Mouse (Mus musculus) E14TG2a.4 (cell line): ENCODE data around the gene Galnt11.
"Not testable (repeated sequence)": the region's sequence is repeated elsewhere in the genome, so short reads cannot be mapped to it uniquely, and the experiment has no call there.

ENCODE experiments used
- H3K27me3 ChIP-seq: 2 replicates; pipeline ENCODE4 v1.6.1; 2014; ENCODE audit warnings: low read length, control low read depth; ENCODE audit not compliant: insufficient read depth
- H3K36me3 ChIP-seq: 2 replicates; pipeline ENCODE4 v1.6.1; 2014; ENCODE audit warnings: low read length, control low read depth; ENCODE audit not compliant: insufficient read depth
- H3K4me1 ChIP-seq: replicated peaks from 2 replicates; pipeline ENCODE4 v1.6.1; 2014; ENCODE audit warnings: low read depth, low read length, control low read depth
- H3K4me3 ChIP-seq: replicated peaks from 2 replicates; pipeline ENCODE4 v1.5.1; 2014; ENCODE audit warnings: mild to moderate bottlenecking, low read length
- H3K9me3 ChIP-seq: 2 replicates; pipeline ENCODE4 v1.6.1; 2014; ENCODE audit warnings: low read length, control low read depth
- CTCF ChIP-seq: conservative IDR thresholded peaks from 2 replicates; pipeline ENCODE4 v1.5.1; 2014; ENCODE audit warnings: low read length
- NANOG ChIP-seq: IDR thresholded peaks from 2 replicates; pipeline ENCODE4 v1.6.1; 2014; ENCODE audit warnings: borderline replicate concordance, low read length, mixed read lengths
- POU5F1 ChIP-seq: IDR thresholded peaks from 2 replicates; pipeline ENCODE4 v1.6.1; 2014; ENCODE audit warnings: low read length, borderline replicate concordance

The Galnt11 gene

DNA sequence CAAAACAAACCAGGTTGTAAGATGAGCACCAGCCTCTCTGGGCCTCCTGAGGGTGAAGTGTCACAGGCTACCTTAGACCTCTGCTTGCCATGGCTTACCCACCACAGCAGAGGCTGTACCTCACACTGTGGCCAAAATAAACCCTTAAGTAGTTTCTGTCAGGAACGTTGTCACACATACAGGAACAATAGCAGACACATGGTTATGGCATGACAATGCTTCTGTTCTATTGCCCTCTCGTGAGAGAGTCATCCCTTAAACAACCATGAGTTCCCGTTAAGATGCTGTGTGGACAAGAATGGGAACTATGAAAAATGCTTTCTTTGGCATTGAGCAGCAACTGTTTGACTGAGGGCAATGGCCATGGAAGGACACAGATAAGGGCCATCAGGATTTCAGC lies at the start of gene Galnt11:
TSS of gene Galnt11 (plus strand) at position 301 of the 400 bp plus-strand sequence.
- peak within 1 kb of the TSS; percentile 81 for H3K4me3 ChIP-seq
- H3K9me3 ChIP-seq = no peaks in the 10 kb centered on the region; the same call in 1 of the 2 replicates
- H3K27me3 ChIP-seq = peaks cover 35% of the 10 kb centered on the region
- TF ChIP-seq NANOG (no peak), POU5F1 (no peak), CTCF (no peak)
- no peaks in the 10 kb centered on the region for H3K36me3 ChIP-seq
- H3K4me1 ChIP-seq = no peaks in the 10 kb centered on the region; the same call in 1 of the 2 replicates

GRCm38 (mm10) chr5:25177937-25178336 lies 43.8 kb upstream of the Galnt11 start:
- H3K4me3 ChIP-seq, H3K4me1 ChIP-seq, H3K27me3 ChIP-seq, H3K9me3 ChIP-seq, H3K36me3 ChIP-seq: not testable (repeated sequence)

GRCm38 (mm10) chr5:25178543-25178942 lies 43.2 kb upstream of the Galnt11 start:
- not testable (repeated sequence) for H3K4me3 ChIP-seq, H3K9me3 ChIP-seq, H3K4me1 ChIP-seq, H3K36me3 ChIP-seq, H3K27me3 ChIP-seq

DNA sequence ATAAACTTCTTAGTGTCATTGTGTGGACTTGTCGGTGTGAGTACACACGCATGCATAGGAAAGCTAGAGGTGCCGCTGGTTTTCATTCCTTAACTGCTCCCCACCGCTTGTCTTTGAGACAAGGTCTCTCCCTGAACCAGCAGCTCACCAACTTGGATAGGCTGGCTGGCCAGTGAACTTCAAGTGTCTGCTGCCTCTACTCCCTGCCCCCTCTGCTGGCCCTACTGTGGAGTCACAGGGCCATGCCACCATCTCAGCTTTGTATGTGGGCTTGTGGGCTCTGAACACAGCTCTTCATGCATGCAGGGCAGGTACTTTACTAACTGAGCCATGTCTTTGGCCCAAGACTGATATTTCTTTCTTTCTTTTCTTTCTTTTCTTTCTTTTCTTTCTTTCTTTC lies 42.4 kb upstream of the Galnt11 start:
- no peak overlapping the region for H3K4me3 ChIP-seq
- TF ChIP-seq NANOG = no peak
- no peak for TF ChIP-seq POU5F1
- TF ChIP-seq CTCF = peak; percentile 13; the same call in 1 of the 2 replicates
- H3K9me3 ChIP-seq = no peaks in the 10 kb centered on the region
- H3K27me3 ChIP-seq = peaks cover 4% of the 10 kb centered on the region; the same call in 1 of the 2 replicates
- H3K4me1 ChIP-seq = peaks cover under 1% of the 10 kb centered on the region
- H3K36me3 ChIP-seq = no peaks in the 10 kb centered on the region

GRCm38 (mm10) chr5:25179936-25180488 lies 41.7 kb upstream of the Galnt11 start:
- TF ChIP-seq CTCF (no peak), NANOG (no peak), POU5F1 (no peak)
- Histone ChIP-seq H3K27me3 (peaks cover 4% of the 10 kb centered on the region; the same call in 1 of the 2 replicates), H3K4me1 (peaks cover 6% of the 10 kb centered on the region), H3K4me3 (no peak overlapping the region), H3K36me3 (no peaks in the 10 kb centered on the region), H3K9me3 (no peaks in the 10 kb centered on the region)

GRCm38 (mm10) chr5:25181004-25181531 lies 40.6 kb upstream of the Galnt11 start, which contains the start of gene Galntl5:
TSS of gene Galntl5 (plus strand) at chr5:25181460.
- no peak for TF ChIP-seq NANOG
- no peak for TF ChIP-seq POU5F1
- no peak for TF ChIP-seq CTCF
- no peaks in the 10 kb centered on the region for H3K9me3 ChIP-seq
- H3K27me3 ChIP-seq = no peaks in the 10 kb centered on the region
- H3K4me3 ChIP-seq = no peak within 1 kb of the TSS
- no peaks in the 10 kb centered on the region for H3K36me3 ChIP-seq
- peaks cover 6% of the 10 kb centered on the region for H3K4me1 ChIP-seq

DNA sequence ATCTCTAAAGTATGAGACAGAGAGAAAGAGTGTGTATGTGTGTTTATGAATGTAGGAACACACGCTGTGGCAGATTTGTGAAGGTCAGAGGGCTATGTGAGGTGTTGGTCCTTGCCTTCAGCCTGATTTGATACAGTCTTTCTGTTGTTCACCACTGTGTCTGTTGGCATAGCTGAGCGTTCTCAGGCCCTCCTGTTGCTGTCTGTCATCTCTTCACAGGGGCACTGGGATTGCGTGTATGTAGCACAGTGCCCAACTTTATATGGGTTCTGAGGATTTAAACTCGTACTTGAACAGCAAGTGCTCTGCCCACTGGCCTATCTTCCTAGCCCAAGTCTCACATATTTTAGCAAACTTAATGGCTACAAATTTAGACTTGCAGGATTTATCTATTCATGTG lies 38.1 kb upstream of the Galnt11 start:
- peaks cover 6% of the 10 kb centered on the region for H3K4me1 ChIP-seq
- no peaks in the 10 kb centered on the region for H3K27me3 ChIP-seq
- no peaks in the 10 kb centered on the region for H3K36me3 ChIP-seq
- no peak overlapping the region for H3K4me3 ChIP-seq
- TF ChIP-seq POU5F1 (no peak), NANOG (no peak), CTCF (no peak)
- no peaks in the 10 kb centered on the region for H3K9me3 ChIP-seq

DNA sequence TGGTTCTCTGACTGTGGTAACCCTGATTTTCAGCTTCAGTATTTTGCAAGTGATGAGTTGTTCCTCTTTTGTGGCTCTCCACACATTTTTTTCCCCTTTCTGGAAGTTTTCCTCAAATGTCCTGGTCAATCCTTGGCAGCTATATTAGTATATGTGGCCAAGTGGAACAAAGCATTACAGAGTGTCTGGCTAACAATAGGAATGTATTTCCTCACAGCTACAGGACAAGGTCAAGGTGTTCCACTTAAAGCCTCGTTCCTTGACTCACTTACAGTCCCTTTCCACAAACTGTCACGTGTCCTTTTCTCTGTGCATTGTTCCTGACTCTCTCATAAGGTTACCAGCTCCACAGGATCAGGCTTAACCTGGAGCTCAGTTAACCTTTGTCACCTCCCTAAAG lies 37.1 kb upstream of the Galnt11 start:
- H3K4me1 ChIP-seq = peaks cover 6% of the 10 kb centered on the region
- no peaks in the 10 kb centered on the region for H3K27me3 ChIP-seq
- H3K9me3 ChIP-seq = no peaks in the 10 kb centered on the region
- no peak for TF ChIP-seq CTCF
- no peak for TF ChIP-seq NANOG
- no peak for TF ChIP-seq POU5F1
- H3K4me3 ChIP-seq = no peak overlapping the region
- H3K36me3 ChIP-seq = no peaks in the 10 kb centered on the region

DNA sequence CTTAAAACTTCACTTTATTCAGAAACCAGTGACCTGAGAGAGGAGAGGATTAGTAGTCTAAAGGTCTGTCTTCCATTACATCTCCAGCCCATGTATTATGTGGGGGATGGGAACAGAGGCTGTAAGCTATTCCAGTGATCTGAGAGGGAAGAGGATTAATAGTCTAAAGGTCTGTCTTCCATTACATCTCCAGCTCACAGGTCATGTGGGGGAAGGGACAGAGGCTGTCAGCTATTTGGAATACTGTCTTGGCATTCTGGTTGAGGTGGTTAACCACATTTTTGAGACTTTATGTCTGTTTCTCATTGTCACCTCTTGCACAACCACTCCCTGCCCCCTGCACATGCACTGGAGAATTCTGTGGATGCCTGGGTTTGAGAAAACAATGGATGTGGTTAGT lies 34.0 kb upstream of the Galnt11 start:
- H3K4me3 ChIP-seq = no peak overlapping the region
- TF ChIP-seq POU5F1 (no peak), CTCF (no peak), NANOG (no peak)
- H3K4me1 ChIP-seq = peaks cover 6% of the 10 kb centered on the region
- no peaks in the 10 kb centered on the region for H3K36me3 ChIP-seq
- no peaks in the 10 kb centered on the region for H3K27me3 ChIP-seq
- no peaks in the 10 kb centered on the region for H3K9me3 ChIP-seq
